Mouse (Mus musculus): ENCODE results near the gene 2310034G01Rik.

Gene 2310034G01Rik

GRCm38 (mm10) chr19:46313116-46313515 lies 37.0 kb downstream of the 2310034G01Rik start:
- no peak for DNase-seq

DNA sequence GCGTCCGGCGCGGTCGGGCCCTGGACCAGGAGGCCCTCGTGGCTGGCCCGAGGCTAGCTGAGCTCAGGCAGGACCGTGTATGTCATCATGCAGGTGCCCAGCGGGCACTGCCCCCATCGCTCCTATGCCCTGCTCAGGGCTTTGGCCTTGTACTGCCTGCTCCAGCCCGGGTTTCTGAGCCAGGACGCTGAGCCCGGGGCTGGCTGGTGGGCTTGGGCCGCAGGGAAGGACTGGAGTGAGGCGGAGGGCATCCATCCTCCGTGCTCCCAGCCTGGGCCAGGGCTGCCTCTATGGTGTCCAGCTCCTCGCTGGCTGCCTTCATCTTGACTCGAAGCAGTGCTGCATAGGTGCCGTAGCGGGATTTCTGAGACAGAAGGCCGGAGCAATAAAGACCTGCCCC lies 37.5 kb downstream of the 2310034G01Rik start:
- no peak for DNase-seq

DNA sequence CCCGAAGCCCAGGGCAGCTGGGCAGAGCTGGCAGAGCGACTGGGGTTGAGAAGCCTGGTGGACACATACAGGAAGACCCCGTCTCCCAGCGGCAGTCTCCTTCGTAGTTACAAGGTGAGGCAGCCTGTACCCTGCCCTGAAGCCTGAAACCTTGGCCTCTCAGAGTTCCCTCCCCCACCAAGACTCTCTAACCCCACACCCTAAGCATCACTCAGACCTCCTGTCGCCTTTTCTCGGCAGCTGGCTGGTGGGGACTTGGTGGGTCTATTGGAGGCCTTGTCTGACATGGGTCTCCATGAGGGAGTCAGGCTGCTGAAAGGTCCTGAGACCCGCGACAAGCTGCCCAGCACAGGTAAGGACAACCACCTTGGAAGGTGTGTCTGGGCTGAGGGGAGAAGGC lies 38.8 kb downstream of the 2310034G01Rik start:
- DNase-seq = no peak

DNA sequence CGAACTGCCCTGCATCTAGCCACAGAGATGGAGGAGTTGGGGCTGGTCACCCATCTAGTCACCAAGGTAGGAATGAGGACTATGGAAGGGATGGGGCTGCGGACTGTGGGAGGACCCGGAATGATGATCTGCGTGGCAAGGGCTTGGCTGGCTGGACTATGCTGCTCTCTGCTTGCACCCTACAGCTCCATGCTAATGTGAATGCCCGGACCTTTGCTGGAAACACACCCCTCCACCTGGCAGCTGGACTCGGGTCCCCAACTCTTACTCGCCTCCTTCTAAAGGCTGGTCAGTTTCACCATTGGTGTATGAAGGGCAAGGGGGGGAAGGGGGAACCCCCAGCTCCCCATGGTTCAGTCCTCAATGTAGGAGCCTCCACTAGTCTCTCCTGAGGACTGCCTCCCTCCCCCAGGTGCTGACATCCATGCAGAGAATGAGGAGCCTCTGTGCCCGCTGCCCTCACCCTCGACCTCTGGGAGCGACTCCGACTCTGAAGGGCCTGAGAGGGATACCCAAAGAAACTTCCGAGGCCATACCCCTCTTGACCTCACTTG lies 39.7 kb downstream of the 2310034G01Rik start:
- no peak for DNase-seq

DNA sequence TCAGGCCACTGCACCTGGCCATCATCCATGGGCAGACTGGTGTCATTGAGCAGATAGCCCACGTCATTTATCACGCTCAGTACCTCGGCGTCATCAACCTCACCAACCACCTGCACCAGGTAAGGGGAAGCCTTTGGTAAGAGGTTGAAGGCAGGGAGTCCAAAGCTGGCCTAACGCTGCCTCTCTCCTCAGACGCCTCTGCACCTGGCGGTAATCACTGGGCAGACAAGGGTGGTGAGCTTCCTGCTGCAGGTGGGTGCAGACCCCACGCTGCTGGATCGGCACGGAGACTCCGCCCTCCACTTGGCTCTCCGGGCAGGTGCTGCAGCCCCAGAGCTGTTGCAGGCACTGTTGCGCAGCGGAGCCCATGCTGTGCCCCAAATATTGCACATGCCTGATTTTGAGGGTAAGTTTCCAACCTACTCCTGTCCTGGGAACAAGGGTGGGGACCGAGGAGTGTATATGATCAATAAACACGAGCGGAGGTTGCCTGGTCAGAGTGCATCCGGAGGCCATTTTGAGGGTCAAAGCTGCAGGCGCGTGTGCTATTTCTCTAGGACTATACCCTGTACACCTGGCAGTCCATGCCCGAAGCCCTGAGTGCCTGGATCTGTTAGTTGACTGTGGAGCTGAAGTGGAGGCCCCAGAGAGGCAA lies 40.3 kb downstream of the 2310034G01Rik start:
- DNase-seq = no peak

- peak; percentile 88 for DNase-seq
Measured at GRCm38 (mm10) chr19:46308706-46309435, 41.2 kb downstream of the 2310034G01Rik start.

- no peak for DNase-seq
Measured at GRCm38 (mm10) chr19:46308303-46308702, 41.8 kb downstream of the 2310034G01Rik start.

DNA sequence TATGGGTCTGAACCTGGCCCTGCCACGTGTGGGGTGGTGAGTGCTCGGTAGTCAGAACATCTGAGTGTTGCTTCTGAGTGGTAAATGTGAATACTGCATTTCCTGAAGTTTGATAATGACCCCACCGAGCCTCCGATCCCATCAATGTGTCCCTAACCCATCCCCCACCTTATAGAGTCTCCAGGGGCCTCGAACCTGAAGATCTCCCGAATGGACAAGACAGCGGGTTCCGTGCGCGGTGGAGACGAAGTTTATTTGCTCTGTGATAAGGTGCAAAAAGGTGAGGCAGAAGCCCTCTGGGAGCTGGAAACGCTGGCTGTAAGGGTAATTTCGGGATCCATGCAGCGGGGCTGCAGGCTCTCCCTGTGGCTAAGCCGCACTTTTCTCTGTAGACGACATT lies 42.3 kb downstream of the 2310034G01Rik start:
- DNase-seq = no peak

DNA sequence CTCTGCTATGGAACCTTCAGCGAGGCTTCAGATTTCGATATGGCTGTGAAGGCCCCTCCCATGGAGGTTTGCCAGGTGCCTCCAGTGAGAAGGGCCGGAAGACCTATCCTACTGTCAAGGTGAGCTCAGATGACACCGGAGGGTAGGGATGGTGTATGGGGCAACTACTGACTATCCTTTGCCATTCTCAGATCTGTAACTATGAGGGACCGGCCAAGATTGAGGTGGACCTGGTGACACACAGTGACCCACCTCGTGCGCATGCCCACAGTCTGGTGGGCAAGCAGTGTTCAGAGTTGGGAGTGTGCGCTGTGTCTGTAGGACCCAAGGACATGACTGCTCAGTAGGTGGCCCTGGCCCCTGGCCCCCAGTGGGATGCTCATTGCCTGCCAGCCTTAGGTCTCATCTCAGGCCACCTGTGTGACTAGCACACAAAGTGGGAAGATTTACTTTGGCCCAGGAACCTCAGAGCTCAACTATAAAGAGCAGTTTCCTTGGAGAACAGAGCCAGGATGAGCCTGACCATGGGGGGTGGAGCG lies 43.3 kb downstream of the 2310034G01Rik start:
- no peak for DNase-seq

- DNase-seq = no peak
Measured at GRCm38 (mm10) chr19:46306268-46306610, 43.9 kb downstream of the 2310034G01Rik start.

DNA sequence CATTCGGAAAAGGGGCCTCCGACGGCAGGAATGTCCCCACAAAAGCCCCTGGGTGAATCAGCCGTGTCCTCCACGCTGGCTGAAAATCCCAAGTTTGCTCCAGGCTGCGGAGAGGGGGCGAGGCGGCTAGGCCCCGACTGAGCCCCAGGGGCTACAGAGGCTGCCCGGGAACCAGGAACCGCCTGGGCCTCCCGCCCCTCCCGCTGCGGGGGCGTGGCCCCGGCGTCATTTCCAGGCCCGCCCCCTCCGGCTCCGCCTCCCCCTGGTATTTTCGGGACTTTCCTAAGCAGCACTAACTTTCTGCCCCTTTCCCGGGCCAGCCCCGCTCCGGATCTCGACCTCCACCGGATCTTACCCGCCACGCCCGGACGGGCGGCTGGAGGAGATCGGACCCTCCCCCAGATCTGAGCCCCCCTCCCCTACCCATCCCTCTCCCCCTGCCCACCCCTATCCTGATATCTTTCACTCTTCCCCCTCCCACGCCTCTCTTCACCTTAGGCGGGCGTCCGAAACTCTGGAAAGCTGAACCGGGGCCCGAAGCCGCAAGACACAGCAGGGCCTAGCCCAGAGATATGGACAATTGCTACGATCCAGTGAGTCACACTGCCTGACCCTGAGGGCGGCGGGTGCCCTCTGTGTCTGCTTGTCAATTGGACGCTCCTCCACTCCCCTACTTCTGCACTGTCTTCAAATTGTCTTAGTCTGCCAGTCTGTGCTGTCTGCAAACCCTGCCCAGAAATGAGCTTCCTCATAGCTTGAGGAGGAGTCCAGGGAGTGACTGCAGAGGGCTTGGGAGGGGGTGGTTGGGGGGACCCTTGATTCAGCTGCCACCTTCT lies 44.5 kb downstream of the 2310034G01Rik start:
- peak; percentile 91 for DNase-seq

DNA sequence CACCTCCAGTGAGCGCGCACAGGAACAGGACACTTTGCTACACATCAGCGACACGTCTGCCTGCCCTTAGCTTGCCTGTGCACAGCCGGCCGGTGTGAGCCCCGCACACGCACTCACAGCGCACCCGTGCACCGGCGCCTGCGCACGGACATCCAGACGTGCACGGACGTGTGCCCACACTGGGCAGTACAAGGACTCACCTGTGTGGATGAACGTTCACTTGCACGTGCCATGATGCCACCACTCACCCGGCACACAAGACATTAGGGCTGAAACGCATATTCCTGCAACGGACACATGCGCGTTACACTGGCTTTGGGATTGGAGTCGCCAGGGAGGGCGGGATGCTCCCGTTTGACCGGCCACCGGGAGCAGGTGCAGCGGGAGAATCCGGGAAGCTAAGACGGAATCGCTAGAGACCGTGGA lies 45.2 kb downstream of the 2310034G01Rik start:
- DNase-seq = no peak

DNA sequence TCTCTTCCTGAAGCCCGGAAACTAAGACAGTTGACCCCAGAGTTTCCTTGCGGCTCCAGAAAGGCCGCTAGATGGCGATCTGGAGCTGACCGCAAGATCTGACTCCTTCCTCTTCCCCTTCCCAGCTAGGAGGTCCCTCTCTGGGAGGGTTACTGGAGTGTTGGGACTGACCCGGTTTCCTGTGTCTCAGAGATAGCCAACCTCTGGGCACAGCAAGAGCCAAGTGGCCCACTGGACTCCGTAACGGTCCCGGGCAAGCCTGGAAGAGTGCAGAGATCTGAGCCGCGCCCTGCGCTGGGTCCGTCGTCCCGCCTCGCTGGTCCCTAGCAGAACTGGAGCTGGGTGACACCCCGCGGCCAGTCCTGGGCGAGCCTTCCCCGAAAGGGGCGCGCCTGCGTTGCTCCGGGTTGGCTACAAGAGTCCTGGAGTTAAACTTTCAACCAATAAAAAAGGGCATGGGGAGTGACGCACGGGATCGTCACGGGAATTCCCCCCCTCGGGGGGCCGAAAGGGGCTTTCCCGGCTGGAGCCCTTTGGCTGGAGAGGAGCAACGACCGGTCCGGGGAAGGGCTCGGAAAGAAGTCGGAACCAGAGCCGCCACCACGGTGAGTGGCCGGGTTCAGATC lies 45.8 kb downstream of the 2310034G01Rik start, which contains the start of gene Nfkb2:
TSS of gene Nfkb2 (plus strand) at position 105 of the 626 bp plus-strand sequence.
- peak; percentile 84 for DNase-seq

GRCm38 (mm10) chr19:46303251-46304215 lies 46.6 kb downstream of the 2310034G01Rik start:
- no peak for DNase-seq

DNA sequence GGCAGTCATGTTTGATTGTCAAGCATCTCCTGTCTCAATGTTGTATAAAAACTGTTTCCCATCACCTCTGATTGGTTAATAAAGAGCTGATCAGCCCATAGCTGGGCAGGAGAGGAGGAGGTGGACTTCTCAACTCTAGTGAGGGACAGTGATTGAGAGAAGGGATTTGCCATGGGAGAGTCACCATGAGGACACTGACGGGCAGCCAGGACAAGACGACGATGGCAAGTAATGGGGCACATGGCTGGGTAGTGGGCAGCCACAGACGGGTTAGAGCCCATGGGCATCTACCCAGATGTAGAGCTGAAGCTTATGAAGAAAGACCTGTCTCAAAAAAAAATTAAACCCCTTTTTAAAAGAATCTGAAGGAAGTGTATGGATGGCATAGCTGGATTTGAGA lies 47.6 kb downstream of the 2310034G01Rik start:
- DNase-seq = no peak

DNA sequence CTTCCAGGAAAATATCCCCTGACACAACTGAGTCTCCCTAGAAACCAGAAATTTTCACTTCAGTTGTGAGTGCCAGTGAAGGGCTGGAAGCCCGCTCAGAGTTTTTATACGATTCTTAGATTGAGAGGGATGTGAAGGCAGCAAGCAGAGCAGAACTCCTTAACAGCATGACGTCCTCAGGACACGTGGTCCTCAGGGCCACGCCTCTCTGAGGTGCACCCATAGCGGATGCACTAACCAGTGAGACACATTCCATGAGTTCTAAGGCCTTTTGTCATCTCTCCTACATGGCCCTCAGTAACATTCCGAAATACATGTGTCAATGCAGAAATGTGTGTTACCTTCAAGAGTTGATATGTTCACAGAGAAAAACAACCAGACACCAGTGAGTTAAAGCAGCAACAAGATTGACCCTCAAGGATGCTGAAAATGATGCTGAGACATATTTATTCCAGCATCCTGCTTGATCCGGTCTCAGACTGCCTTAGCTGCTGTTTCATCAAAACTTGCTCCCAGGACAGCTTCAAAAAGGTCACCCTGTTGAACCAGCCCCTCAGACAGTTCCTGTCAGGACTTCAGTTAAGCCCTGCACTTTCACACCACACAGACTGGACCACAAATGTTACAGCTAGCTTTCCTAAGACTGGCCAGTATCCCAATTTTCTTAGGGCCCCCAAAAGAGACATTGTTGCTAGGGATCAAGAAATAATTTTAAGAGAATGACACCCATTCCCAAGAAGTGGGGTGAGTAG lies 49.6 kb downstream of the 2310034G01Rik start:
- no peak for DNase-seq

Data from thymus, postnatal 25 days (tissue).